Mouse (Mus musculus): Measurements from ENCODE around the gene Speer4f2. TPM values are rescaled to one million over a fixed set of nuclear protein-coding genes. Genes with fewer than 3 reads are reported as not detected.

Gene Speer4f2
- polyA plus RNA-seq, 1 experiment from 2014 or later = not detected

- Histone ChIP-seq H3K4me1 (replicated peaks) (no peaks in the 10 kb centered on the region), H3K27me3 (no peaks in the 10 kb centered on the region), H3K9me3 (peaks cover 7% of the 10 kb centered on the region; the same call in 1 of the 2 replicates), H3K9ac (replicated peaks) (no peak overlapping the region), H3K4me3 (replicated peaks) (no peak overlapping the region), H3K4me2 (no peak overlapping the region), H3K27ac (no peak overlapping the region), H3K36me3 (no peaks in the 10 kb centered on the region)
- 10% methylated on average over 4 of the region's 4 CpGs for WGBS
- ATAC-seq (ENCODE audit: insufficient number of reproducible peaks, insufficient read depth, low FRiP score, low TSS enrichment, low read depth) = no peak
These were observed 36.1 kb downstream of the Speer4f2 start for GRCm38 (mm10) chr5:17408924-17409660.

- 84% methylated on average over 2 of the region's 2 CpGs for WGBS
These were observed 44.2 kb downstream of the Speer4f2 start for GRCm38 (mm10) chr5:17417201-17417600.

GRCm38 (mm10) chr5:17419215-17419820, 46.3 kb downstream of the Speer4f2 start:
- no peak overlapping the region for H3K4me2 ChIP-seq
- no peak for ATAC-seq (ENCODE audit: insufficient number of reproducible peaks, insufficient read depth, low FRiP score, low TSS enrichment, low read depth)
- no peak overlapping the region for H3K4me3 ChIP-seq (replicated peaks)
- H3K27me3 ChIP-seq = no peaks in the 10 kb centered on the region
- WGBS = 75% methylated on average over 1 of the region's 1 CpGs
- H3K9ac ChIP-seq (replicated peaks) = no peak overlapping the region
- H3K27ac ChIP-seq = no peak overlapping the region
- H3K36me3 ChIP-seq = no peaks in the 10 kb centered on the region
- 0 out of 2 replicates have a peak, but pooled peaks cover 4% of the 10 kb centered on the region for H3K4me1 ChIP-seq (replicated peaks)
- no peaks in the 10 kb centered on the region for H3K9me3 ChIP-seq

More at GRCm38 (mm10) chr5:17417201-17417600, 44.2 kb downstream of the Speer4f2 start:
- 0 out of 2 replicates have a peak, but pooled peaks cover 4% of the 10 kb centered on the region for H3K4me1 ChIP-seq (replicated peaks)
- H3K9me3 ChIP-seq = no peaks in the 10 kb centered on the region
- H3K9ac ChIP-seq (replicated peaks) = no peak overlapping the region
- ATAC-seq (ENCODE audit: insufficient number of reproducible peaks, insufficient read depth, low FRiP score, low TSS enrichment, low read depth) = no peak
- H3K27me3 ChIP-seq = no peaks in the 10 kb centered on the region
- no peak overlapping the region for H3K4me2 ChIP-seq
- no peaks in the 10 kb centered on the region for H3K36me3 ChIP-seq
- H3K4me3 ChIP-seq (replicated peaks) = no peak overlapping the region
- no peak overlapping the region for H3K27ac ChIP-seq

GRCm38 (mm10) chr5:17419921-17420320, 46.9 kb downstream of the Speer4f2 start:
- Histone ChIP-seq H3K4me2 (no peak overlapping the region), H3K4me1 (replicated peaks) (0 out of 2 replicates have a peak, but pooled peaks cover 4% of the 10 kb centered on the region), H3K9me3 (no peaks in the 10 kb centered on the region), H3K27ac (no peak overlapping the region), H3K36me3 (no peaks in the 10 kb centered on the region), H3K4me3 (replicated peaks) (no peak overlapping the region), H3K27me3 (no peaks in the 10 kb centered on the region), H3K9ac (replicated peaks) (no peak overlapping the region)
- no peak for ATAC-seq (ENCODE audit: insufficient number of reproducible peaks, insufficient read depth, low FRiP score, low TSS enrichment, low read depth)

- 0 out of 2 replicates have a peak, but pooled peaks have one; percentile 8 for ATAC-seq (ENCODE audit: insufficient number of reproducible peaks, insufficient read depth, low FRiP score, low TSS enrichment, low read depth)
- Histone ChIP-seq H3K9me3 (no peaks in the 10 kb centered on the region), H3K9ac (replicated peaks) (no peak overlapping the region), H3K4me1 (replicated peaks) (0 out of 2 replicates have a peak, but pooled peaks cover 4% of the 10 kb centered on the region), H3K4me2 (no peak overlapping the region), H3K36me3 (no peaks in the 10 kb centered on the region), H3K27me3 (no peaks in the 10 kb centered on the region), H3K27ac (no peak overlapping the region), H3K4me3 (replicated peaks) (no peak overlapping the region)
- WGBS = 85% methylated on average over 1 of the region's 1 CpGs
These were observed 49.2 kb downstream of the Speer4f2 start for GRCm38 (mm10) chr5:17422225-17422624.

- H3K4me3 ChIP-seq (replicated peaks) = no peak overlapping the region
- H3K9ac ChIP-seq (replicated peaks) = no peak overlapping the region
- no peak for ATAC-seq (ENCODE audit: insufficient number of reproducible peaks, insufficient read depth, low FRiP score, low TSS enrichment, low read depth)
- no peaks in the 10 kb centered on the region for H3K9me3 ChIP-seq
- H3K4me1 ChIP-seq (replicated peaks) = no peaks in the 10 kb centered on the region
- no peak overlapping the region for H3K4me2 ChIP-seq
- H3K36me3 ChIP-seq = no peaks in the 10 kb centered on the region
- WGBS = 86% methylated on average over 1 of the region's 1 CpGs
- H3K27ac ChIP-seq = no peak overlapping the region
- H3K27me3 ChIP-seq = no peaks in the 10 kb centered on the region
These were observed 54.0 kb downstream of the Speer4f2 start for GRCm38 (mm10) chr5:17426930-17427329.

Other genes starting within 250 kb of the Speer4f2 start
- gene Speer4f1, start 102.9 kb downstream of the Speer4f2 start, polyA plus RNA-seq (2016; fragmentation: Nextera tagmentation; extraction: Ambion mirVana) = not detected in 2 replicates
- 33.2 and 38.5 TPM in 2 replicates for gene Sema3c, start 201.1 kb downstream of the Speer4f2 start, polyA plus RNA-seq (2016; fragmentation: Nextera tagmentation; extraction: Ambion mirVana)